In the genomic region with DNA sequence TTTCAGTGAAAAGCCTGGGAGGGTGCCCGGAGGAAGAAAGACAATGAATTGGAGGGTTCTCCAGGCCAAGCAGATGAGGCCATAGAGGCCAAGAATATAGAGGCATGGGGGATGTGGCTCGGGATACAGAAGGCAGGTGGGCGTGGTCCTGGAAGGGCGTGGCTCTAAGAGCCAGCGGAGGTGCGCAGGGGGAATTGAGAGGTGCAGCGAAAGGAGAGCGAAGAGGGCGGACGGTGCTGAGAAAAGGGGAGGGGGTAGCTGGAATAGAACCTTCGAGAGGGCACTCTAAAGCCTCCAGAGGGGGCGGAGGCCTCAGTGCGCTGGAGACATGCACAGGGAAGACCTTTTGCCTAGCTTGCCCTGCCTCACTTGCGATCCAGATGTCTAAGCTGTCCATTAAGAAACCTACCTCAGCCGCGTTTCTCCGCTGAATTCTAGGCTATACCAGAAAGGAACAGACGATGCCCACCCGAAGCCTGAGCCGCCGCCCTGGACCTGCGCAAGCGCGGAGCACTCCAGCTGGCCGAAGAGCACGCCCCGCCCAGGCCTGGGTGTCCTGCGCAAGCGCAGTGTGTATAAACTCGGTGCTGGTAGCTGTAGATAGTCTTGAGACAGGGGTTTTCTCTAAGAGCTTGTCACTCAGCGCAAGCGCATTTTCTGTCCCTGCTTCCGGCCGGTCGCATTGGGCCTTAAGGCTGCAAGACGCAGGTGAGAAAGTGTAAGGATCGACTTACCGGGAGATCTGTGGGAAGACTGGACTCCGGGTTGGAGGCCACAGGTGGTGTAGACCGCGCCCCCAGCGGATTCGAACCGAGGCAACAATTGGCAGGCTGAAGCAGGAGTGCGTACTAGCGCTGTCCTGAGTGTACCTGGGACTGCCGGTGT, we compare ENCODE assay signal across 8 mouse cellular contexts. TPM values are rescaled to one million over a fixed set of nuclear protein-coding genes. Genes with fewer than 3 reads are reported as not detected.
A peak's percentile ranks its signal among the peaks of the same experiment; 100 is the strongest.
DNase-seq lines count a peak whose midpoint lies in the region; ATAC-seq and TF ChIP-seq lines count a peak whose summit lies in the region.

A gene (minus strand): TSS at position 525 of the 885 bp plus-strand sequence.

- WGBS in embryonic facial prominence, embryonic 13.5 days: under 1% methylated on average over 47 of the region's 47 CpGs
- under 1% methylated on average over 47 of the region's 47 CpGs for WGBS in kidney, adult 2 months
- under 1% methylated on average over 47 of the region's 47 CpGs for WGBS in limb, embryonic 12.5 days
- WGBS in midbrain, embryonic 15.5 days: under 1% methylated on average over 47 of the region's 47 CpGs
- WGBS in spleen, adult 2 months: 1% methylated on average over 47 of the region's 47 CpGs

- H3K27me3 ChIP-seq in embryonic facial prominence, embryonic 13.5 days: no peaks in the 10 kb centered on the region
- no peaks in the 10 kb centered on the region for H3K27me3 ChIP-seq in kidney, adult 2 months (replicated peaks; ENCODE audit: control insufficient read depth, insufficient read depth, low read length)
- H3K27me3 ChIP-seq in limb, embryonic 12.5 days: no peaks in the 10 kb centered on the region
- H3K27me3 ChIP-seq in midbrain, embryonic 15.5 days (replicated peaks): no peaks in the 10 kb centered on the region
- H3K27me3 ChIP-seq in spleen, adult 2 months (ENCODE audit: control insufficient read depth, insufficient read depth, low read length): no peaks in the 10 kb centered on the region

- H3K4me2 ChIP-seq in embryonic facial prominence, embryonic 13.5 days: peak within 1 kb of the TSS; percentile 73
- peak within 1 kb of the TSS; percentile 69 for H3K4me2 ChIP-seq in limb, embryonic 12.5 days
- peak within 1 kb of the TSS; percentile 64 for H3K4me2 ChIP-seq in midbrain, embryonic 15.5 days

- peak; percentile 86 for DNase-seq in 3134 (ENCODE audit: extremely low read depth, insufficient read length, low spot score)
- DNase-seq in adrenal gland, postnatal 36 days: peak; percentile 94 to 95
- DNase-seq in heart, adult 18-20 months: peak; percentile 94
- DNase-seq in kidney, adult 2 months: peak; percentile 94
- DNase-seq in spleen, adult 2 months (ENCODE audit: low read depth in 1 of 2, low spot score in 2 of 2): peak; percentile 85 to 87

- no peaks in the 10 kb centered on the region for H3K9me3 ChIP-seq in embryonic facial prominence, embryonic 13.5 days
- H3K9me3 ChIP-seq in limb, embryonic 12.5 days: no peaks in the 10 kb centered on the region
- H3K9me3 ChIP-seq in midbrain, embryonic 15.5 days: no peaks in the 10 kb centered on the region

- H3K27ac ChIP-seq in embryonic facial prominence, embryonic 13.5 days: peak within 1 kb of the TSS; percentile 93
- H3K27ac ChIP-seq in kidney, adult 2 months (ENCODE audit: insufficient read depth, low read depth, low read length): peak within 1 kb of the TSS; percentile 49
- H3K27ac ChIP-seq in limb, embryonic 12.5 days: peak within 1 kb of the TSS; percentile 89
- peak within 1 kb of the TSS; percentile 96 for H3K27ac ChIP-seq in midbrain, embryonic 15.5 days
- peak within 1 kb of the TSS; percentile 57 for H3K27ac ChIP-seq in spleen, adult 2 months (ENCODE audit: insufficient read depth, low read length)

- peaks cover 7% of the 10 kb centered on the region; the same call in 1 of the 2 replicates for H3K36me3 ChIP-seq in embryonic facial prominence, embryonic 13.5 days
- no peaks in the 10 kb centered on the region for H3K36me3 ChIP-seq in kidney, adult 2 months (ENCODE audit: control insufficient read depth, insufficient read depth, low read length)
- peaks cover 6% of the 10 kb centered on the region; the same call in 1 of the 2 replicates for H3K36me3 ChIP-seq in limb, embryonic 12.5 days
- 0 out of 2 replicates have a peak, but pooled peaks cover 3% of the 10 kb centered on the region for H3K36me3 ChIP-seq in midbrain, embryonic 15.5 days (replicated peaks)
- H3K36me3 ChIP-seq in spleen, adult 2 months (ENCODE audit: control insufficient read depth, insufficient read depth, low read length): no peaks in the 10 kb centered on the region

- TF ChIP-seq CTCF in kidney, adult 2 months (conservative IDR thresholded peaks at IDR 0.05; ENCODE audit: insufficient read depth, insufficient read length, low read depth, low read length): no peak; the same call in 1 of the 2 replicates
- no peak for TF ChIP-seq CTCF in spleen, adult 2 months (IDR thresholded peaks at IDR 0.05; ENCODE audit: extremely low read depth, insufficient read depth, insufficient read length, insufficient replicate concordance)

- peaks cover 11% of the 10 kb centered on the region for H3K4me1 ChIP-seq in embryonic facial prominence, embryonic 13.5 days
- H3K4me1 ChIP-seq in kidney, adult 2 months (ENCODE audit: control insufficient read depth, insufficient read depth, low read length): peaks cover 2% of the 10 kb centered on the region; the same call in 1 of the 2 replicates
- H3K4me1 ChIP-seq in limb, embryonic 12.5 days (replicated peaks): peaks cover 12% of the 10 kb centered on the region
- peaks cover 30% of the 10 kb centered on the region for H3K4me1 ChIP-seq in midbrain, embryonic 15.5 days
- peaks cover 4% of the 10 kb centered on the region; the same call in 1 of the 2 replicates for H3K4me1 ChIP-seq in spleen, adult 2 months (ENCODE audit: control insufficient read depth, insufficient read depth, insufficient read length)

- H3K9ac ChIP-seq in embryonic facial prominence, embryonic 13.5 days: peak within 1 kb of the TSS; percentile 77
- peak within 1 kb of the TSS; percentile 65 for H3K9ac ChIP-seq in limb, embryonic 12.5 days (replicated peaks)
- peak within 1 kb of the TSS; percentile 83 for H3K9ac ChIP-seq in midbrain, embryonic 15.5 days

- no peak for TF ChIP-seq POLR2A in kidney, adult 2 months (IDR thresholded peaks at IDR 0.05; ENCODE audit: low read depth, low read length)
- peak; percentile 29 for TF ChIP-seq POLR2A in spleen, adult 2 months (IDR thresholded peaks at IDR 0.05; ENCODE audit: low read depth, low read length)

- peak; percentile 95 for ATAC-seq in embryonic facial prominence, embryonic 13.5 days (ENCODE audit: insufficient number of reproducible peaks, insufficient read depth, low FRiP score, low TSS enrichment, low read depth)
- ATAC-seq in limb, embryonic 12.5 days (ENCODE audit: insufficient number of reproducible peaks, insufficient read depth, low FRiP score, low TSS enrichment, low read depth): peak; percentile 96
- ATAC-seq in midbrain, embryonic 15.5 days (replicated peaks): peak; percentile 98

- peak within 1 kb of the TSS; percentile 71 for H3K4me3 ChIP-seq in embryonic facial prominence, embryonic 13.5 days
- peak within 1 kb of the TSS; percentile 78 for H3K4me3 ChIP-seq in kidney, adult 2 months (ENCODE audit: insufficient read depth, low read depth, low read length)
- peak within 1 kb of the TSS; percentile 61 for H3K4me3 ChIP-seq in limb, embryonic 12.5 days (replicated peaks)
- H3K4me3 ChIP-seq in midbrain, embryonic 15.5 days: peak within 1 kb of the TSS; percentile 77
- peak within 1 kb of the TSS; percentile 66 for H3K4me3 ChIP-seq in spleen, adult 2 months (ENCODE audit: extremely low read depth, insufficient read depth, insufficient read length)

RNA-seq across cellular contexts. Expression of the gene that starts here (rescaled TPM):
- 10 to 100 TPM; 21.3 to 25.5 TPM for total RNA-seq in adrenal gland, postnatal 36 days (2021)
- 62.5 and 67.7 TPM in 2 replicates for polyA plus RNA-seq in embryonic facial prominence, embryonic 13.5 days (2015; fragmentation: Nextera tagmentation; extraction: Ambion mirVana)
- total RNA-seq in heart, adult 18-20 months (2021): 10 to 100 TPM; 10.8 to 12.6 TPM
- polyA plus RNA-seq in kidney, adult 2 months (2012; rRNA removed): 28.7 and 30.0 TPM in 2 replicates
- polyA plus RNA-seq in limb, embryonic 12.5 days (2016; fragmentation: Nextera tagmentation; extraction: Ambion mirVana): 45.3 and 49.4 TPM in 2 replicates
- polyA plus RNA-seq in midbrain, embryonic 15.5 days (2015; fragmentation: Nextera tagmentation; extraction: Ambion mirVana): 400 and 410 TPM in 2 replicates
- polyA plus RNA-seq in spleen, adult 2 months (2012; rRNA removed): 17.1 and 18.4 TPM in 2 replicates

Comparison
In these comparisons a context has a peak if more than half of its experiments do, and no peak if none do; other contexts are left out.
1. Peak in every context shown above with its lines: DNase-seq, ATAC-seq, H3K4me3 ChIP-seq and H3K27ac ChIP-seq.